Mouse (Mus musculus) hindbrain, embryonic 10.5 days (tissue): ENCODE data around the gene Ptgds. TPM values are rescaled to one million over a fixed set of nuclear protein-coding genes. Genes with fewer than 3 reads are reported as not detected.

Experiments
- polyA plus RNA-seq: library from polyadenylated mRNA; unstranded; fragments of >200 nt; fragmentation: Nextera tagmentation; extraction: Ambion mirVana; gene quantifications from 2 replicates; pipeline ENCODE4 v1.2.1, GENCODE M21; 2016

Gene Ptgds
- polyA plus RNA-seq, 1 experiment from 2014 or later: 1.7 TPM

Other genes starting within 250 kb of the Ptgds start
- 655 and 693 TPM in 2 replicates for gene Tubb4b, start 245.3 kb downstream of the Ptgds start, polyA plus RNA-seq
- not detected in 2 replicates for gene Slc34a3, start 235.7 kb downstream of the Ptgds start, polyA plus RNA-seq
- gene Rnf224, start 233.3 kb downstream of the Ptgds start, polyA plus RNA-seq: not detected in 2 replicates
- gene Rnf208, start 227.8 kb downstream of the Ptgds start, polyA plus RNA-seq: 25.5 and 43.5 TPM in 2 replicates
- not detected in 2 replicates for gene Cysrt1, start 227.6 kb downstream of the Ptgds start, polyA plus RNA-seq
- 5.7 and 6.2 TPM in 2 replicates for gene AL732309.1, start 223.2 kb downstream of the Ptgds start, polyA plus RNA-seq
- 18.7 and 20.3 TPM in 2 replicates for gene Tmem203, start 214.6 kb downstream of the Ptgds start, polyA plus RNA-seq
- 8.1 and 9.5 TPM in 2 replicates for gene Tprn, start 207.4 kb downstream of the Ptgds start, polyA plus RNA-seq
- gene Ssna1, start 197.6 kb downstream of the Ptgds start, polyA plus RNA-seq: 248 and 259 TPM in 2 replicates
- 150 and 156 TPM in 2 replicates for gene Anapc2, start 197.6 kb downstream of the Ptgds start, polyA plus RNA-seq
- gene Tmem210, start 181.9 kb downstream of the Ptgds start, polyA plus RNA-seq: not detected in 2 replicates
- not detected in 2 replicates for gene Lrrc26, start 180.1 kb downstream of the Ptgds start, polyA plus RNA-seq
- 1.2 and 4.5 TPM in 2 replicates for gene Grin1, start 150.9 kb downstream of the Ptgds start, polyA plus RNA-seq
- gene Man1b1, start 137.7 kb downstream of the Ptgds start, polyA plus RNA-seq: 57.4 and 58.7 TPM in 2 replicates
- 21.1 and 21.8 TPM in 2 replicates for gene Dpp7, start 113.7 kb downstream of the Ptgds start, polyA plus RNA-seq
- 7.4 and 10.1 TPM in 2 replicates for gene Uap1l1, start 104.4 kb downstream of the Ptgds start, polyA plus RNA-seq
- gene Sapcd2, start 97.7 kb downstream of the Ptgds start, polyA plus RNA-seq: 71.6 and 75.1 TPM in 2 replicates
- gene Entpd2, start 74.2 kb downstream of the Ptgds start, polyA plus RNA-seq: 0.31 TPM in 1 of 2 replicates, not detected in the other
- 75.1 and 155 TPM in 2 replicates for gene Npdc1, start 70.7 kb downstream of the Ptgds start, polyA plus RNA-seq
- gene Fut7, start 46.8 kb downstream of the Ptgds start, polyA plus RNA-seq: not detected in 2 replicates
- gene Abca2, start 41.3 kb downstream of the Ptgds start, polyA plus RNA-seq: 5.7 and 5.9 TPM in 2 replicates
- gene Clic3, start 13.2 kb downstream of the Ptgds start, polyA plus RNA-seq: 0.90 and 1.2 TPM in 2 replicates
- 17.0 and 31.3 TPM in 2 replicates for gene Paxx, start 9.0 kb downstream of the Ptgds start, polyA plus RNA-seq
- not detected in 2 replicates for gene Lcn12, start 23.9 kb upstream of the Ptgds start, polyA plus RNA-seq
- gene Fbxw5, start 30.7 kb upstream of the Ptgds start, polyA plus RNA-seq: 88.3 and 109 TPM in 2 replicates
- gene C8g, start 31.7 kb upstream of the Ptgds start, polyA plus RNA-seq: 5.8 and 6.0 TPM in 2 replicates
- 38.2 and 40.1 TPM in 2 replicates for gene Traf2, start 76.9 kb upstream of the Ptgds start, polyA plus RNA-seq
- 376 and 388 TPM in 2 replicates for gene Edf1, start 87.8 kb upstream of the Ptgds start, polyA plus RNA-seq
- gene Mamdc4, start 104.8 kb upstream of the Ptgds start, polyA plus RNA-seq: 1.4 and 3.8 TPM in 2 replicates
- gene Phpt1, start 105.2 kb upstream of the Ptgds start, polyA plus RNA-seq: 163 and 189 TPM in 2 replicates
- gene Ajm1, start 111.7 kb upstream of the Ptgds start, polyA plus RNA-seq: 0.05 and 0.44 TPM in 2 replicates
- 75.5 and 80.0 TPM in 2 replicates for gene Rabl6, start 138.5 kb upstream of the Ptgds start, polyA plus RNA-seq
- 0.17 and 0.18 TPM in 2 replicates for gene Ccdc183, start 147.6 kb upstream of the Ptgds start, polyA plus RNA-seq
- gene Tmem141, start 152.0 kb upstream of the Ptgds start, polyA plus RNA-seq: 17.4 and 18.3 TPM in 2 replicates
- gene Fcna, start 158.0 kb upstream of the Ptgds start, polyA plus RNA-seq: 1.00 and 1.2 TPM in 2 replicates
- gene Lcn8, start 183.1 kb upstream of the Ptgds start, polyA plus RNA-seq: not detected in 2 replicates
- gene Lcn5, start 187.9 kb upstream of the Ptgds start, polyA plus RNA-seq: not detected in 2 replicates
- not detected in 2 replicates for gene Lcn6, start 206.7 kb upstream of the Ptgds start, polyA plus RNA-seq
- not detected in 2 replicates for gene Lcn10, start 212.7 kb upstream of the Ptgds start, polyA plus RNA-seq
- gene Obp2a, start 230.0 kb upstream of the Ptgds start, polyA plus RNA-seq: not detected in 2 replicates
- 77.9 and 86.1 TPM in 2 replicates for gene Bmyc, start 236.7 kb upstream of the Ptgds start, polyA plus RNA-seq